Mouse (Mus musculus) liver, embryonic 14.5 days (tissue): ENCODE measurements around the gene Slc45a1.

Experiments used
- CTCF ChIP-seq: IDR thresholded peaks from 2 replicates; pipeline ENCODE4 v1.5.1; 2016; ENCODE audit warnings: antibody characterized with exemption, low read depth, control low read depth
- EP300 ChIP-seq: IDR thresholded peaks from 2 replicates; pipeline ENCODE4 v1.6.1; 2016; ENCODE audit warnings: antibody characterized with exemption, low read depth

DNA sequence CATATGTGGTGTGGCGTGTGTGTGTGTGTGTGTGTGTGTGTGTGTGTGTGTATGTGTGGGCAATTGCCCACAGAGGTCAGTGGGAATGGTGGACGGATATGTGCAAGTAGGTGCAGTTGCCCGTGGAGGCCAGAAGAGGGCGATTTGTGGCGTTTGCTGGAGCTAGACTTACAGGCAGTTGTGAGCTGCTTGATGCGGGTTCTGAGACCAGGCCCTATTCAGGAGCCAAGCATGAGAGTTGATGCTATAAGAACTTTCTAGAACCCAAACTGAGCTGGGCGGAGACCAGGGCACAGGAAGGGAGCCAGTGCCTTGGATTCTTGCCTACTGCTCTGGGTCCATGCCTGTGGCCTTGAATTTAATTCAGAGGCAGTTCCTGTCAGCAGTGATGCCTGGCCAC, 12.8 kb upstream of the Slc45a1 start:
- TF ChIP-seq EP300 (no peak), CTCF (peak; percentile 65)
